Mouse (Mus musculus) megakaryocyte, embryonic 14.5 days (primary cell): ENCODE results near the gene Nr5a2.

Experiments used
- FLI1 ChIP-seq: IDR thresholded peaks from 2 replicates; pipeline ENCODE4 v1.6.1; 2012; ENCODE audit warnings: low read length, inconsistent platforms, mixed read lengths
- GATA1 ChIP-seq: IDR thresholded peaks from 3 replicates; pipeline ENCODE4 v1.6.1; 2012; ENCODE audit warnings: mixed read lengths, low read length, inconsistent platforms, borderline replicate concordance

DNA sequence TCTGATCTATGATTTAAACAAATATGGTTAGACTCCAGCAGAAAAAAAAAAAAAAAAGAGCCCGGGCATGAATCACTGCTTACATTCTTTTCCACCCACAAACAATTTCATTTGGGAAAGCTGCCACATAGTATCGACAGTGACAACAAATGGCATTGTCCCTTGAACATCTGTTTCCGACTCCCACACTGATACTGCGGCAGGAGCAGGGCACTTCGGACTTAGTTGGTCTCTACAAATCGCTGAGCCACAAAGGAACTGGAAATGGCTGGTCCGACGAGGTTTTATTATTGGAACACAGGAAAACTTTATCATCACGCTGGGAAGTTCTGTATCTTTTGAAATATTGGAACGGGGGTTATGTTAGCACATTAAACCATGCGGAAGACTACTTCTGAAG, 44.8 kb downstream of the Nr5a2 start:
- no peak for TF ChIP-seq GATA1
- no peak for TF ChIP-seq FLI1
